Mouse (Mus musculus): ENCODE data around the gene Ppp1r27.
A peak's percentile ranks its signal among the peaks of the same experiment; 100 is the strongest.
"Not testable (repeated sequence)": the region's sequence is repeated elsewhere in the genome, so short reads cannot be mapped to it uniquely, and the experiment has no call there.

Ppp1r27 gene

DNA sequence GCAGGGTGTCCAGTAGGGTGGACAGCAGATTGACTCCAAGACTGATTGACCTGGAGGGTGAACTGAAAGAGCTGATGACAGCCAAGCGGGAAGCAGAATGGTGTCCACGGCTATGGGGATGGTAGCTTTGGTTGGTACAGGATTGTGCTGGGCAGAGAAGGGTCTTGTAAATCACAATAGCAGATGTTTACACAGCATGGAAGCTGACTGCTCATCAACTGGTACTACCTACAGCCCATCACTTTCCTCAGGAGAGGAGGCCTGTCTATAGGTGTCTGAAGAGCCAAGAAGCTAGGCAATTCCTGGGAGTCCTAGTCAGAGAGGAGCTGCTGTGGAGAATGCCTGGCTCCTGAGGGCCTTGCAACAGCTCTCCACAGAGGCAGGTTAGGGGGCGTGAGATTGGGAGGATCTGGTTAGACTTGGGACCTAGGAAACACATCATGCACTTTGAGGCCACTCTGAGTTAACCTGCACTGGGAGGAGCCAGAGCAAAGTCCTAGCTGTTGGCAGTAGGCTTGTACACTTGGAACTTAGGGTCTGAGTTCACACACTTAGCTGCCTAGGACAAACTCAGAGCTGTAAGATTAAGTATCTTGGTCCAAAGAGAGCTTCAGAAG is 25.5 kb upstream of the Ppp1r27 start:
- ATAC-seq (ENCODE audit: insufficient number of reproducible peaks, low FRiP score, low TSS enrichment): no peak

DNA sequence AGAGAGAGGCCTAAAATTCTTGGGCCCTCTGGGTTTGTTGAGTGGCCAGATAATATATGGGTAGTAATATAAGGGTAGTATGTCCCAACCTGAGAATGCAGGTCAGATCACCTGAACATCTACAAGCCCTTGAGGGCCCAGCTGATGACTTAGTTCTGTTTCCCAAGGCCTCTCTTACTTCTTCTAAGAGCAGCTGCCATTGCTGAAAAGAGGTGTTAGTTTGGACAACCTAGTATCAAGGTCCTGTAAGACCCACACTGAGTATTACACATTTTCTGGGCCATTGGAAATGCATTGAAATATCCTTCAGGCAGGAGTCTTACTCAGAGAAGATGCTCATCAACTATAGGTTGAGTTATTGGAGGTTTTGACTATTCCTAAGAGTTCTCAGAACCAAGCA is 25.0 kb upstream of the Ppp1r27 start:
- ATAC-seq (ENCODE audit: insufficient number of reproducible peaks, low FRiP score, low TSS enrichment): no peak

DNA sequence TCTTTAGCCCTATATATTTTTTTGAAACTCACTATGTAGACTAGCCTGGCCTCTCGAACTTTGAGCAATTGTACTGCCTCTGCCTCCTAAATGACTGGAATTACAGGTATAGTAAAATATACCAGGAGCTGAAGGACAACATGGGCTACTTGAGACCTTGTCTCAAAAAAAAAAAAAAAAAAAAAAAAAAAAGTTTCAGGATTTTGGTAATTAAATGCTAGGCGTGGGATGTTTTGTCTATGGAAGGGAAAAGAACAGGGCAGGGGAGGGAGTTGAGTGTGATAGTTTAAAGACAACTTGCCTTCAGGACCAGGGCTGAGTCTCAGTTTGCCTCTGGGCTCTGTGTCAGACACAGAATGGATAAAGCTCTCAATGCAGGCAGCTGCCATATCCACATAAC is 24.1 kb upstream of the Ppp1r27 start:
- no peak for ATAC-seq (ENCODE audit: insufficient number of reproducible peaks, low FRiP score, low TSS enrichment)

DNA sequence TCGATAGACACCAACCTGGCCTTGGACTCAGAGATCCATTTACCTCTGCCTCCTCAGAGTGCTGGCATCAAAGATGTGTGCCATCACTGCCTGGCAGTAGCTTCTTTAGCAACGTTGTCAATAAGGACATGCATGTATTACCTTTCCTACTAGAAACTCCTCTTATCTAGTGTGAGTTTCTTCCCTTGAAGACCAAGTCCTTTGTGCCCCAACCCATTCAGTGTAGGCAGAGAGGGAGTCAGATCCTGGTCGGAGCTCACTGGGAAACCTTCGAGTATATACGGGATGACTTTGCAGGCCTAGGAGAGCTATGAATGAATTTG is 23.3 kb upstream of the Ppp1r27 start:
- no peak for ATAC-seq (ENCODE audit: insufficient number of reproducible peaks, low FRiP score, low TSS enrichment)

DNA sequence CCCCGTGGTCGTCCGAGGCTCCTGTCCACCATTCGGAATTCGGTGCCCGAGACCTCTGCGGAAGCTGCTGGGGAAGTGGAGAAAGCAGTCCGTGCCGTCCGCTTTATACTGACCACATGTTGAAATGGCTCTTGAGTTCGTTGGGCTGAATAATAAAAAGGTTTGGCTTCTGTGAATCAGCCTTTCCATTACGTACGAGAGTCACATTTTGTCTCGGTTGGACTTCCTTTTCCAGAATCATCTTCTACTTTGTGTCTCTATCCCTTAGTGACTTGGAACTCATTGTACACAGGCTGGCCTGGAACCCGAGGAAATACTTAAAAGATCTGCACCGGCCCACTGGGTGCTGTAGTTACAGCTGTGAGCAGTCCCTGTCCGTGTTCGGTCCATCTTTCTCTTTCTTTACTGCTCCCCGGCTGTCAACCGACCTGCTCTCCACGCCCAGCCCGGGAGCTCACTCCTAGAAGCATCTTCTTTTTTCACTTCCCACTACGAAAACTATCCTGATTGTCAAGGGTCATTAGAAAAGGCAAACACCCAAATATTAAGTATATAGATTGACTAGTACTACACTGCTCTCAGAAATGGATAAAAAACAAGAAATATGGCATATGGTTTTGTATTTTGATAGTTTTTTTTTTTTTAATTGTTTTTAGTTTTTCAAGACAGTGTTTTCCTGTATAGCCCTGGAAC is 22.8 kb upstream of the Ppp1r27 start:
- no peak for ATAC-seq (ENCODE audit: insufficient number of reproducible peaks, low FRiP score, low TSS enrichment)

DNA sequence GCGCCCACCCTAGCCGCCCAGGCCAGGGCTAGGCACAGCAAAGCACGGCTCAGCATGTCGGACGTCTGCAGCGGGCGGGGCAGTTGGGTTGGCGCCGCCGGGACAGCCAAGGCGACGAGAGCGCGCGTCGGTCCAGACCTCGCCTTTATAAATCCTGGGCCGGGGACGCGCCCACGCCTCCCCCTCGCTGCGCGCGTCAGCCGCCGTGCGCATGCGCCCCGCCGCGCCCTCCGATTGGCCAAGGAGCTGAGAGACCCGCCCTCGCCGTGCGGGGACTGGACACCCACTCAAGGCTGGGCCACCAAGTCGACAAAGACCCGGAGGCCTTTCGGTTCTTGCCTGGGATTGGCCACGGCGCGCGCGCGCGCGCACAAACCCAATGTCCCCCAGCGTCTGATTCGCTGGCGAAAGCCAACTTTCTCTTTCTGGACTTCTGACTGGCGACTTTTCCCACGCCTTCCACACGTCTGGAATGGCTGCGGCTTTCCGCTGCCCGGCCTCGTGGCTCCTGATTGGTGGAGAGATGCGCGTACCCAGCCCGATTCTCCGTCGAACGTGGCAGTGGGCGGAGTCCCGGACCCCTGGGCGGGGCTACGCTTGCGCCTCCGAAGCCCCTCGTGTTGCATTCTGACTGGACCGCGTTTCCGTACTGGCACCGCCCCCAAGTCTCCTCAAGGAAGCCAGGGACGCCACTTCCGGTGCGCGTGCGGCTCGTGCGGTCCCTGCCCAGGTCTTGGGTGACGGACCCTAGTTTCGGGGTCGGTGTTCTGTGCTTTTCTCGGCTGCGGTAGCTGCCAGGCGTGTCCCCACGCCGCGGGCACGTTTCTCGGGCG is 22.0 kb upstream of the Ppp1r27 start, which contains the start of gene P4hb:
TSS of gene P4hb (minus strand) at position 502 of the 833 bp plus-strand sequence.
- peak; percentile 98 for ATAC-seq (ENCODE audit: insufficient number of reproducible peaks, low FRiP score, low TSS enrichment)

DNA sequence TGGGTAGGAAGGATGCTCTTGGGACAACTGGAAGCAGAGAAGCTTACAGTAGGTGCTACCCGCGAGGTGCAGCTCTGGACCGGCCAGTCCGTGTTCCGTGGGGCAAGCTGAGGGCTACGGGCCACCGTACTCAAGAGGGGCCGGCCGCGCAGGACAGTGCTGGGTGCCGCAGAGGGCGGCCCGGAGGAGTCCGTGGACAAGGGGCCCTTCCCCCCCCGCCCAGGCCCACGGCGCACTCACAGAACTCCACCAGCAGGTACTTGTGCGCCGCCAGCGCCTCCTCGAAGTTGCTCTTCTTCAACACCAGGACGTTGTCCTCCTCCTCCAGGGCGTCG is 21.5 kb upstream of the Ppp1r27 start:
- ATAC-seq (ENCODE audit: insufficient number of reproducible peaks, low FRiP score, low TSS enrichment): no peak; the same call in 1 of the 2 replicates

DNA sequence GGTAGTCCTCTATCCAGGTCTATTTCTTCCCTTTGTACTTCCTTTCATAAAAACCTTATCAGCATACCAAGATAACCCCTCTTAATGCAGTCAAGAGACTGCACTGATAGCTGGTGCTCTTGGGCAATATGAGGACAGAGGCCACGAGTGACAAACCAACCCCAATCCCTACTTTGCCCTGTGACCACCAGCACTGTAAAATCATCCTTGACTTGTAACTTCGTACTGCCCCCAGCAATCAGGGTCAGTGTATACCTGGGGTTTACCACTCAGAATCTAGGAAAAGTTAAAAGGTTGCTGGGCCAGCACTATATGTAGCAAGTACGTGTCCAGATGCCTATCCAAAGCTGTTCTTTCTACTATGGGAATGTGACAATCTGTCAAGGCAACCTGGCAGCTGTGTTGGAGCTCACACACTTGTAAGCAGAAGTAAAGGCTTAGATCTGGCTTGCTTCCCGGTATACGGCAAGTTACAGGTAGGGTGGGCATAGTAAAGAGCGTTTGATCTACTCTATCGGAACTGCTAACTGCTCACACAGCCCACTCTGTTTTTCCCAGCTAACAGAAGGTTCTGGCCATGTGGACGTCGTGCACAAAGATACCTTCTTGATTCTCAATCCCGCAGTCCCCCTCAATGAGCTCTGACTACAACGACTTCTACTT is 21.0 kb upstream of the Ppp1r27 start:
- no peak for ATAC-seq (ENCODE audit: insufficient number of reproducible peaks, low FRiP score, low TSS enrichment)

DNA sequence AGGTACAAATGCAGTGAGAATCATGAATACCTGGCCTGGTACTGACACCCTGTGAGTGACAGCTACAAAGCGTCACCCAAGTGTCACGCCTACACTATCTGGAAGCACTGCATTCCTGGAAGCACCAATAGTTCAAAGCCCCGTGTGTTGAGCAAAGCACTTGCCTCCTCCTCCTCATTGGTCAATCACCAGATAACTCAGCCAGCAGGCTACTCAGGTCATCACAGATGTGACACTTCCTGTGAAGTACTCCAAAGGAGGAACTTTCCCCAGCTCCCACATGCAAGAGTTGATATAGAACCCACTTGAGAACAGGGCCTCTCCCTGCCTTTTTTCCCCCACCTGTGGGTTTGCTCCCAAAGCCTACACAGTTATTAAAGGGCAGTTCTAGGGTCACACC is 20.2 kb upstream of the Ppp1r27 start:
- ATAC-seq (ENCODE audit: insufficient number of reproducible peaks, low FRiP score, low TSS enrichment): no peak

DNA sequence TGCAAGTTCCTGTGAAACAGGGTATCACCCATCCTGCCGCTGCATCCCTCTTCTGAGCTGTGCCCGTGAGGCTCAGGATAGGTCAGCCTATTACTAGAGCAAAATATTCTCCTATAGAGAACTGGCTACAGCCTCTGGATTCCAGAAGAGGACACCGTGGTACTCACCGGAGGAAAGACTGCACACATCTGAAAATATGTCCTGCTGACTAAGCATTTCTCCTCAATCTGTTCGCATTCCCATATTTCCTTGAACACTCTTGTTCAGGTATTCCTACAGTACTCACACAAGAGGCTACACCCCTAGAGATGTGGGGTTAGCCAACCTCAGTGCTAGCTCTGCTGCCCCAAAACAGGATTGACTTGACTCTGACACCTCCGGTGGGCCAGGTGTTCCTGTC is 17.4 kb upstream of the Ppp1r27 start:
- no peak for ATAC-seq (ENCODE audit: insufficient number of reproducible peaks, low FRiP score, low TSS enrichment)

DNA sequence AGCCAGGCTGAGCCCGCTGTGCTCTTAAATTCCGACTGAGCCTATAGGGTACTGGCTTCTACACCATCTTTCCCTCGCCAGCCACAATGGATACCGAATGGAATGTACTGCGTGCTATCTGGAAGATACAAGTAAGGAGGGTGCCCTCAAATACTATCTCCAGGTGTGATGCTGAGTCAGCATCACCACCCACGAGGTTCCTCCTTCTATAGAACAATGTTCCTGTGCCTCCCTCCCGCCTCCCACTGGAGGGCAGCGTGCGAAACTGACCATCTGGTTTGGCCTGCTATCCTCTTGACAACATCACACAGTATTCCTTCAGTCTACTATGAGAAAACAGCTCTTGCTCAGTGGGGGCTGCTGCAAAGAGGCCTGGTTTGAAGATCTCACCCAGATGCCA is 14.2 kb upstream of the Ppp1r27 start:
- ATAC-seq (ENCODE audit: insufficient number of reproducible peaks, low FRiP score, low TSS enrichment): no peak

DNA sequence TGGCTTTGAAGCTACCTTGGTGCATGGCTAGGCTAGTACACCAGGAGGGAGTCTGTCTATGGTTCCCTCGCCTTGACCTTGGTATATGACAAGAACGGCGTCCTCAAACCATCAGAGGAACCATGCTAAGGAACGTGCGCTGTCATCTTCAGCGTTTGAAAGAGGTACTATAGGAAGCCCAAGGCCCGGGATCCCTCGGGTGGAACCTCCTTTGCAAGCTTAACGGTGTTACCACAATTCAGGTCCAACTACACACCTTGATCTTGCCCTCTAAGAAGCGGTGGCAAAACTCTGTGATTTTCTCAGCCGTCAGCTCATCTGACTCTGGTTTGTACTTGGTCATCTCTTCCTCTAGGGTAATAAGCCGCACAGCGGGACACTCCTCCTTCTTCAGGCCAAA is 12.0 kb upstream of the Ppp1r27 start:
- ATAC-seq (ENCODE audit: insufficient number of reproducible peaks, low FRiP score, low TSS enrichment): no peak

DNA sequence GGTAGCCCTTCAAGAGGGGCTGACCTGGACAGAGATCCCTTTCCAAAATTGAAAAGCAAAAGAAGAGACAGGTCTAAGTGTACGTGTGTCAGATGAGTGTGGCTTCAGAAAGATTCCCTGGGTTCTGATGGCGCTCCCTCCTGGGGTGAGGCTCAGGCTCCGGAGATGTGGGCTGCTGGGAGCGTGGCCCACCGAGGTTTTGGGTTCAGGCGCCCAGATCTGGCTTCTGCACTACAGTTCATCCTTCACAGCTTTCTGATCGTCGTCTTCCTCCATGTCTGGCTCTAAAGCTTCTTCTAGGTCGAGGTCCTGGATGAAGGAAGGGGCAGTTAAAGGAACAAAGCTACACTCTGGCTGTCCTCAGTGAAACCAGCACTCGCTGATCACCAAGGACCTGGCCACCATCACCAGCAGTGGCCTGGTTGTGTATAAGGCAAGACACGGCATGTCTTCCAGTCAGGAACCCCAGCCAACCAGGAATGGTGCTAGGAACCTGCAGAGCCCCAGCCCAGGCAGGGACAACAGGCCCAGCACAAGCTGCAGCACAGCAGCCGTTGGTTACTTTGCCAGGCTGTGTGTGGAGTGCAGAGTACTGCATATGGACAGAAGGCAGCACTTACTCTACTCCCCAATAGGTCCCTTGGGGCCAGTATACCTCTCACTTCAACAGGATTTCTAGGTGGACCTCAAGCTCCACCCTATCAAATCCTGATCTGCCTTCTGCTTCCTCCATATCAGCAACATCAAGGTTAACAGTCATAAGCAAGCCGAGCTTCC is 10.2 kb upstream of the Ppp1r27 start:
- no peak for ATAC-seq (ENCODE audit: insufficient number of reproducible peaks, low FRiP score, low TSS enrichment)

DNA sequence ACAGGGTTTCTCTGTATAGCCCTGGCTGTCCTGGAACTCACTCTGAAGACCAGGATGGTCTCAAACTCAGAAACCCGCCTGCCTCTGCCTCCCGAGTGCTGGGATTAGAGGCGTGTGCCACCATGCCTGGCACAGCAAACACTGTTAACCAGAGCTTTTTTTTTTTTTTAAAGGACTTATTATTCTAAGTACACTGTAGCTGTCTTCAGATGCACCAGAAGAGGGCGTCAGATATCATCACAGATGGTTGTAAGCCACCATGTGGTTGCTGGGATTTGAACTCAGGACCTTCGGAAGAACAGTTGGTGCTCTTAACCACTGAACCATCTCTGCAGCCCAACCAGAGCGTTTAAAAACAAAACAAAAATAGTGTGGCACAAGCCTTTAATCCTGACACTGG is 7.9 kb upstream of the Ppp1r27 start:
- ATAC-seq (ENCODE audit: insufficient number of reproducible peaks, low FRiP score, low TSS enrichment): not testable (repeated sequence)

DNA sequence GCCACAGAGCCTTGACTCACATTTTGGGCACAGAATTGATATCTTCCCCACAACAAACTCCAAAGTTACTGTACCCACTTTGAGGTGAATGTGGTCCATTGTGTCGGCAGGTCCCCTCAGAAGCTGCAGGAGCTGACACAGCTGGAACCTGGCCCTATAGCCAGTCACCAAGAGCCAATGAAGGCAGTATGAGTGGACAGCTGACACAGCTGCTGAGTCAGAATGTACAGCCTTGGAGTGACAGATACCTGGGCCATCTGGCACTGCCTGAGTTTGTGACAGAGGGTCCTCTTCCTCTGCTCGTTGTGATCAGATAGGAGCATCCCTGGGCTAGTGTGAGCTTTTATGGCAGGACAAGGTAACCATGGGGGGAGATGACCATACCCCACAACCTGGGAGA is 4.3 kb upstream of the Ppp1r27 start:
- no peak for ATAC-seq (ENCODE audit: insufficient number of reproducible peaks, low FRiP score, low TSS enrichment)

DNA sequence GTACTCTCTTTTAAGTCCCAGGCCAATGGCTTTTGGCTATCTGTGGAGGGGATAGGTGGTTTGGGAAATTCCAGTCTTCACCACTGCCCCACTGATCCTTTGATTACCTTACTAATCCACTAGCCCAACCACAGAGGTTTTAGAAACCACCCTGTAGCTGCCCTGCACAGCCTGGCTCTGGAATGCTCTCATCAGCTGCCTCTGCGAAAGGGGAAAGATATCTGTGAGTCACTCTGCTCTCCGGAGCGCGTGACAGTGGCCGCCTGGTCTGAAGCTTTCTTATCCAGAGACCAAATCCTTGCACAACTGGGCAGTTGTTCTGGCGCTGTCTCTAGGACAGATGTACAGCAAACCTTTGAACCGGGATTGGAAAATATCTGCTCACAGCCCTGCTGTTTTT is 3.9 kb upstream of the Ppp1r27 start:
- ATAC-seq (ENCODE audit: insufficient number of reproducible peaks, low FRiP score, low TSS enrichment): no peak

DNA sequence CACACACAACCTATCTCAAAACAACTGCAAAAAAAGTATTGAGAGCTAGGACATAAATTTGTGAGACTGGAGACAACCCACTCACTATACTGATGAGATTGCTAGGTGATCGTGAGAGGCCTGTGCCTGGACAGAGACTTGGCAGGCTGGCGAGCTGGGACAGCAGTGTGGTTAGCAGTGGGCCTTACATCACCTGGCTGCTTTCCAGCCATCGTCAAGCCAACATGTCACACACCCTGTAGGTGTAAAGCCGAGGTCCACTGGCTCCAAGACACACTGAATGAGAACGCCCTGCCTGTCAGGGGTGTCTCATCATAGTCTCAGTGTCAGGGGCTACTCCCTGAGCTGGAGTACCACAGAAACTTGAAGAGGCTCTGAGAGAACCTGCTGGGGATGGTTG is 1.8 kb upstream of the Ppp1r27 start:
- ATAC-seq (ENCODE audit: insufficient number of reproducible peaks, low FRiP score, low TSS enrichment): no peak

DNA sequence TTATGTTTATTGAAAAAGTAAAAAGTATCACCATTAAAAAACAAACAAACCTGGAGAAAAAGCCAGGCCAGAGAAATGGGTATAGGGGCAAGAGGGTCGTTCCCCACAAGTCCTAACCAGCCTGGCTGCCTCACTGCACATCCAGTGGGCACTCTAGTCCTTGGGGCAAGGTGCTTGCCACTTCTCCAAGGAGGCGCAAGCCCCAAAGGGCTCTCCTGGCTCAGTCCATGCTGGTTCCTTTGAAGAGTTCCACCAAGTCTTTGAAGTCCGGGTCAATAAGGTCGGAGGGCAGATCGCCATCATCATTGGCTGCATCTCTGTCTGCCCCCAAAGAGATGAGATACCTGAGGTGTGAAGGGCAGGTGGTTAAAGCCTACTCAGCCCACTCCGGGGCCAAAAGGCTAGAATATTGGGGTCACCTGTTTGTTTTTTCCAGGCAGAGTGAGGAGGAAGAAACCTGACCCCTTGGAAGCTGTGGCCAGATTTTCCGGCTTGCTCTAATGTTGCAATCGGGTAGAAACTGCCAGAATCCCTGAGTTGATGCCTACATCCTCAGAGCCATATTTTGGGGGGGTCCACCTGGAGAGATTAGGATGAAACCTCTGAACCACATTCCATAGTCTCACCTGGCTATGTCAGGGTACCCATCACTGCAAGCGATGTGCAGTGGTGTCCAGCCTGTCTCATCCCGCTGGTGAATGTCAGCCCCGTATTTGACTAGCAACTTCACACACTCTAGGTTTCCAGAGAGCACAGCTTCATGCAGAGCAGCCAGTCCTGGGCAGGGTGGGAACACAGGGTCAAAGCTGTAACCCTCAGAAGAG is 734 bp downstream of the Ppp1r27 start:
- no peak for ATAC-seq (ENCODE audit: insufficient number of reproducible peaks, low FRiP score, low TSS enrichment)

DNA sequence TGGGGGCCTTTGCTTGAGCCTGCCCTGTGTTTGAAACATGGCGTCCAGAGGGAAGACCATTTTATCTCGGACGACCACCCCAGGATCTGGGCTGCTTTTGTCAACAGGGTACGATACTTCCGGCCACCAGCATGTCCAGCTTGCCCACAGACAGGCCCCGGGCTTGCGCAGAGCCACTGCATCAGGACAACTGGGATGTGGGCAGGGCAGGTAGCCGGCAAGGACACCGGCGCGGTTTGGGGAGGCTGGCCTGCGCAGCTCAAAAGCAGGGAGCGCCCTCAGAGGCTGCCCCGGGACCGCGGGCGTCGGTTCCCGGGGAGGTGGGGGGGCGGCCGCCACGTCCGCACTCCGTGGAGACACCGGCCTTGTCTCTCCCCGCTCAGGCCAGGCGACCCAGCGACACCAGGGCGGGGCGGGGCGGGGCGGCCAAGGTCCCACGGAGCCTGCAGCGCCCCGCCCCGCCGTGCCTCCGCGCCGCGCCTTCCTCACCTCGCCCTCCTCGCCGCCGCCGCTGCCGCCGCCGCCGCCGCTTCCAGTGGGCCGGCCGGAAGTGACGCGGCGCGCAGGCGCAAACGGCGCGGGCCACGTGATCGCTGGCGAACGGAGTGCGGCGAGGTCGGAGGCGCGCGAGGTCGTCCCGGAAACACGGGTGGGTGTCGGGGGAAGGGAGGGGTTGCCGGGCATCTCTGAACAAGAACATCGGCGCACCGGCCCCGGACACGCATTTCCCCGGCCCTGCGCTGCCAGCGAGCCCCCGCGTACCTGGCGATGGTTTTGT is 1.6 kb downstream of the Ppp1r27 start, which contains the start of gene Mcrip1:
TSS of gene Mcrip1 (minus strand) at position 560 of the 778 bp plus-strand sequence.
- peak; percentile 82; the same call in 1 of the 2 replicates for ATAC-seq (ENCODE audit: insufficient number of reproducible peaks, low FRiP score, low TSS enrichment)
